Comparison of ENCODE assay signal across 8 mouse cellular contexts in genomic region chr2:131209969-131210792, GRCm38 (mm10). TPM values are rescaled to one million over a fixed set of nuclear protein-coding genes. Genes with fewer than 3 reads are reported as not detected.
DNase-seq lines count a peak whose midpoint lies in the region.

No protein-coding gene starts in this region.

- H3K36me3 ChIP-seq in megakaryocyte, embryonic 14.5 days (replicated peaks; ENCODE audit: low read length): peaks cover 32% of the 10 kb centered on the region

- peaks cover 78% of the 10 kb centered on the region for H3K4me1 ChIP-seq in megakaryocyte, embryonic 14.5 days

- peak overlapping the region; percentile 94 for H3K4me3 ChIP-seq in megakaryocyte, embryonic 14.5 days (replicated peaks)

- no peaks in the 10 kb centered on the region for H3K9me3 ChIP-seq in megakaryocyte, embryonic 14.5 days

- H3K27me3 ChIP-seq in megakaryocyte, embryonic 14.5 days (replicated peaks): peaks cover 4% of the 10 kb centered on the region

- peak; percentile 97 to 99 for DNase-seq in adrenal gland, adult (ENCODE audit: inconsistent age in 2 of 2, low spot score in 1 of 2)
- peak; percentile 96 for DNase-seq in embryo, embryonic 10 days (ENCODE audit: low spot score)
- DNase-seq in gastrocnemius, postnatal 10 days: peak; percentile 93
- peak; percentile 94 for DNase-seq in induced T-regulatory cell, adult 2 months (ENCODE audit: low read depth)
- DNase-seq in left cerebral cortex, adult 9 months (ENCODE audit: low spot score in 2 of 2): peak; percentile 87 to 95
- peak; percentile 95 to 97 for DNase-seq in right cerebral cortex, adult 2 months (ENCODE audit: low spot score in 2 of 2)
- DNase-seq in urinary bladder, postnatal 10 days (ENCODE audit: low spot score): peak; percentile 94

RNA-seq across cellular contexts. Expression of gene Ap5s1, which starts 3.3 kb away (rescaled TPM):
- 10 to 100 TPM; 16.1 to 16.3 TPM for total RNA-seq in gastrocnemius, postnatal 10 days (2021)
- 7.7 and 14.6 TPM in 2 replicates for polyA plus RNA-seq in megakaryocyte, embryonic 14.5 days (2012; ENCODE audit: insufficient read depth, low replicate concordance)

RNA-seq across cellular contexts. Expression of gene Spef1, which starts 23.1 kb away (rescaled TPM):
- total RNA-seq in gastrocnemius, postnatal 10 days (2021): 1 to 10 TPM; 3.8 to 4.5 TPM
- polyA plus RNA-seq in megakaryocyte, embryonic 14.5 days (2012; ENCODE audit: insufficient read depth, low replicate concordance): 1.5 and 1.7 TPM in 2 replicates

RNA-seq across cellular contexts. Expression of gene Cdc25b, which starts 23.4 kb away (rescaled TPM):
- total RNA-seq in gastrocnemius, postnatal 10 days (2021): 10 to 100 TPM in 1 of 2 experiments, 1 to 10 TPM in 1; 9.4 to 13.0 TPM
- 10.8 and 13.1 TPM in 2 replicates for polyA plus RNA-seq in megakaryocyte, embryonic 14.5 days (2012; ENCODE audit: insufficient read depth, low replicate concordance)

RNA-seq across cellular contexts. Expression of gene Mavs, which starts 23.7 kb away (rescaled TPM):
- 10 to 100 TPM; 26.0 to 28.4 TPM for total RNA-seq in gastrocnemius, postnatal 10 days (2021)
- polyA plus RNA-seq in megakaryocyte, embryonic 14.5 days (2012; ENCODE audit: insufficient read depth, low replicate concordance): 12.8 and 15.6 TPM in 2 replicates

RNA-seq across cellular contexts. Expression of gene Cenpb, which starts 30.3 kb away (rescaled TPM):
- total RNA-seq in gastrocnemius, postnatal 10 days (2021): 10 to 100 TPM; 58.4 to 59.5 TPM
- polyA plus RNA-seq in megakaryocyte, embryonic 14.5 days (2012; ENCODE audit: insufficient read depth, low replicate concordance): 147 and 259 TPM in 2 replicates

Comparison
In these comparisons a context has a peak if more than half of its experiments do, and no peak if none do; other contexts are left out.
1. Peak in every context shown above with its lines: DNase-seq and H3K4me3 ChIP-seq.